Mouse (Mus musculus): ENCODE results near the gene Uqcc2.

Uqcc2 gene

GRCm38 (mm10) chr17:27154881-27155280 is 21.2 kb upstream of the Uqcc2 start:
- no peak for DNase-seq (ENCODE audit: low read depth, low spot score)

DNA sequence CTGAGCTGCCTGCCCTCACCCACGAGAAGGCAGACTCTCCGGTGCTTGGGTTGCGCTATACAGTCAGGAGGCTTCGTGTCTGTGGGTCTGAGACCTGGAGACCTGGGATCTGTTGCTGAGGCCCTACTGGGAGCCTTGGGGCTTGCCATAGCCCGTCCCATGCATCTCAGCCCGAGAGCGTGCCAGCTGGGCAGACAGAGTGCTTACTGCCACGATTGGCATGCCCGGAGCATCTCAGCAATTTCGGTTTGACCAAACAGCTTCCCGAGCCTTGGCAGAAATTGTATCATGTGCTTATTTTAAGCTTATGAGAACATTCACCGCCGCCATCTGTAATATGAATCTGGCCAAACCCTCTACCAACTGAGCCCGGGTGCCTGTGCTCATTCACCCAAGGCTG is 20.5 kb upstream of the Uqcc2 start:
- no peak for DNase-seq (ENCODE audit: low read depth, low spot score)

DNA sequence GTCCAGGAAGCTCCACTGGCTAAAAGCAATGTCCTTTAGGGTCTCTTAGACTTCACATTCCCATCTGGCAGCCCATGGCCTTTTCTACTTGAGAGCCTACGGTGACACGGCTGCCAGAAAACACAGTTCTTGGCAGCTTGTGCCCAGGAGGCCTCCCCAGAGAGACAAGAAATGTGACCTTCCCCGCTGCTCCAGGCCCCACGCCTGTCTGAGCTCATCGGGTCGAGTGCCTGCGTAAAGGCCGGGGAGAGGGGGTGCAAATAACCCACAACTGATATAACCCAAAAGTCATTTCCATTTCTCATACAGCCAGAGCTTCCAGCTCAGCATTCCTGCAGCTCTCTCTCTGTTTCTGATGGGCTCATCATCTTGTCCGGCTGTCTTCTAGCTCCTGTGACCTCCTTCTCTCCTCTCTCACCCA is 20.1 kb upstream of the Uqcc2 start:
- no peak for DNase-seq (ENCODE audit: low read depth, low spot score)

- no peak for DNase-seq (ENCODE audit: low read depth, low spot score)
Observed at GRCm38 (mm10) chr17:27152976-27153723, 19.4 kb upstream of the Uqcc2 start.

- no peak for DNase-seq (ENCODE audit: low read depth, low spot score)
Observed at GRCm38 (mm10) chr17:27151411-27151810, 17.7 kb upstream of the Uqcc2 start.

GRCm38 (mm10) chr17:27150871-27151270 is 17.2 kb upstream of the Uqcc2 start:
- DNase-seq (ENCODE audit: low read depth, low spot score) = no peak

- DNase-seq (ENCODE audit: low read depth, low spot score) = peak; percentile 85
Observed at GRCm38 (mm10) chr17:27146323-27146923, 12.7 kb upstream of the Uqcc2 start.

DNA sequence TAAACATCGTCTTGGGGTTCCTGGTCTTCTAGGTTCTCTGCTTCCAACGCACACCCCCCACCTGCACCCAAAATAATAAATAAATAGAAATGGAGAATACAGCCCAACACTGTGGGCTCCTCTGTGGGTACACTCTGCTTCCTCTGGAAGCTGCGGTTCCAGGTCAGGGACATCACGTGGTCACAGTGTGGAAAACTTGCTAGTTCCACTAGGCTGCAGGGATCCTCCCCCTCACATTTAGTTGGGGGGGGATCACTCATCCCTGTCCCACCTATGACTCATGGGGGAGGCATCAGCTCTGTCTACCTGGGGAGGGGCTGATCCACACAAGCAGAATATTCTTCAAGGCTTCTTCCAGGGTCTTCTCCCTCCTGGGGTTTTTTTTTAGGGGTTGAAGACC is 10.4 kb upstream of the Uqcc2 start:
- DNase-seq (ENCODE audit: low read depth, low spot score) = no peak

GRCm38 (mm10) chr17:27141971-27142450 is 8.3 kb upstream of the Uqcc2 start:
- peak; percentile 37 for DNase-seq (ENCODE audit: low read depth, low spot score)

GRCm38 (mm10) chr17:27140262-27140661 is 6.5 kb upstream of the Uqcc2 start:
- no peak for DNase-seq (ENCODE audit: low read depth, low spot score)

DNA sequence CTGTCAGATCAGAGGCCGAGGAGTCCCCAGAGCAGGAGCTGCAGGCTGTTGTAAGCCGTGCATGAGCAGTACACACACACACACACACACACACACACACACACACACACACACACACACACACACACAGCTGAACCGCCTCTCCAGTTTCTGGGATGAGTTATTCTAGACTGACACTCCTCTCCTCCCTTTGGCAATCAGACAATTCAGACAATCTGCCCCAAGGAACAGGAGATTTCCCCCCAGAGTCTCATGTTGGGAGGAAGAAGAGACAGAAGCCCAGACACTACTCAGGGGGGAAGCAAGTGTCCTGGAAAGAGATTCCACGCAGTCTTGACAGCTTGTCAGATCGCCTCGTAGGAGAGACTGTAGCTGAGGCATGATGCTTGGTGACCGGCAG is 5.6 kb upstream of the Uqcc2 start:
- no peak for DNase-seq (ENCODE audit: low read depth, low spot score)

- no peak for DNase-seq (ENCODE audit: low read depth, low spot score)
Observed at GRCm38 (mm10) chr17:27138396-27138795, 4.7 kb upstream of the Uqcc2 start.

DNA sequence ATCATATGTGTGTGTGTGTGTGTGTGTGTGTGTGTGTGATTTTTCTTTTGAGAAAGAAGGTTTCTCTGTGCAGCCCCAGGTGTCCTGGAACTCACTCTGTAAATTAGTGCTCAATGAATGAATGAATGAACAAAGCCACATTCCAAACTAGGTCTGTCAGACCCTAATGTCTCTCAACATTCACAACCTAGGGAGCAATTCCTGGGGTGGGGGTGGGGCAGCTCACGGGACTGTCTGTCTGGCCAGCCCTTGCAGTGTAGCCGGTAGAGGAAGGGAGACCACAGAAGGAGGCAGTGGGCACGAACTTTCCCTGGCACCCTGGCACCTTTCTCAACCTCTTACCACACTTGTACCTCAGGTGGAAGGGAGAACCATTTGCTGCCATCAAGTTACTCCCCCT is 999 bp upstream of the Uqcc2 start:
- no peak for DNase-seq (ENCODE audit: low read depth, low spot score)

DNA sequence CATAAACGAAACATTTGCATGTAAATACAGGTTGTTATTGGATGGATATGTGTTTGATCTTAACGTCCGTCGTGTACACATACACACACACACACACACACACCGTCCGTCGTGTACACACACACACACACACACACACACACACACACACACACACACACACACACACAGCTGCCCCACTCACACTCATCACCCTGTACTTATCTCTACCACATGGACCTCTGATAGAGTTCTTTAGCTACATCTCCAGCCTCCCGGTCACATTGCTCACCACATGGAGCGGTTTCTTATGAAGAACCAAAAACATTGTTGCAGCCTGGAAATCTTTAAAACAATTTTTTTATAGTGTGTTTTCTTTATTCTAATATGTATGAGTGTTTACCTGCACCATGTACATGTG is 471 bp upstream of the Uqcc2 start:
- DNase-seq (ENCODE audit: low read depth, low spot score) = no peak

DNA sequence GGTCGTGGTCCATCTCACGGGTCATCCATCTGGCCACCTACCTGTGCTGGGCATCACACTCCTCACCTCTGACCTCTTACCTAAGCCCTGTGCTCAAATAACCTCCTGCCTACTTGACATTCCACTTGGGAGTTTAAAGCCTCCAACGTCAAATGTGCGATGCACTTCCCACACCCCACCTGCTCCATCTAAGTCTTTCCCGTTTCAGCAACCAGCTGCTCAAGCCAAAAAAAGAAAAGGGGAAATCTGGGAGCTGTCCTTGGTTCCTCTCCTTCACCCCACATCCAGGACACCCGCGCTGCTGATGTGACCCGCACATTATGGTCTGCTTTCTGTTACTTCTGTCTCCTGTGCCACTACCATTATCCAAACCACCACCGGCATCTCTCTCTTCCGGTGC is 1.5 kb downstream of the Uqcc2 start:
- no peak for DNase-seq (ENCODE audit: low read depth, low spot score)

DNA sequence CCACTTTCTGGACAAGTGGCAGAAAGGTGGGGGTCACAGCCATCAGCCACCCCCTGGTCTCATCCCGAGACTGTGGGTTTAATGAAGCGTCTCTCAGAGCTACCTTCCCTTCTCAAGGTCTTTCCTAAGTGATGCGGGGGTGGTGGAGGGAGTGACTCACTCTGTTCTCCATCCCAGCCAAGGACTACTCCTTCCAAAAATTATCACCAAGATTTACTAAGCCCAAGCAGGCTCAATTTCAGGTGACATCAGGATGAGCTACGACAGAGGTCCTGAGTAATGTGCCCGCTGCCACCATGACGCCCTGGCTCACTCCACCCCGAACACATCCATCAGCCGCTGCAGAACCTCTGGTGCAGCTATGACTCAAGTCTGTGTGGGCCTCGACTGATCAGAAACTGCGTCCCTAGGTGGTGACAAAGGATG is 2.5 kb downstream of the Uqcc2 start:
- no peak for DNase-seq (ENCODE audit: low read depth, low spot score)

GRCm38 (mm10) chr17:27130246-27130645 is 3.5 kb downstream of the Uqcc2 start:
- DNase-seq (ENCODE audit: low read depth, low spot score) = no peak

DNA sequence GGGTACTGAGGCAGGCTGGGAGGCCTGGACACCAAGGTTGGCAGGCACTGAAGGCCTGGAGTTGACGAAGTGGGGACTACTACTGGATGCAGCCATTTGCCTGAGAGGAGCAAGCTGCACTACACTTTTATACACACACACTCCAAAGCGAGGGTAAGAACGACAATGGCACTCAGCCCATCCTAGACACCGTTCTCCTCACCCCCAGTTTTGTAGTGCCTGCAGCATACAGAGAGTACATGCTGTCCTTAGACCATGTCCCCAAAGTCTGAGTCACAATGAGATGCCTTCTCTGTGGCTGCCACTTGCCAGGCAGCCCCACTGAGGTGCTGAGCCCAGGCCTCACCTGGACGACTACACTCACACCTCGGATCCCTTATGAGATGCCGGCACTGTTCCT is 3.9 kb downstream of the Uqcc2 start:
- DNase-seq (ENCODE audit: low read depth, low spot score) = no peak

- no peak for DNase-seq (ENCODE audit: low read depth, low spot score)
Observed at GRCm38 (mm10) chr17:27129291-27129690, 4.4 kb downstream of the Uqcc2 start.

DNA sequence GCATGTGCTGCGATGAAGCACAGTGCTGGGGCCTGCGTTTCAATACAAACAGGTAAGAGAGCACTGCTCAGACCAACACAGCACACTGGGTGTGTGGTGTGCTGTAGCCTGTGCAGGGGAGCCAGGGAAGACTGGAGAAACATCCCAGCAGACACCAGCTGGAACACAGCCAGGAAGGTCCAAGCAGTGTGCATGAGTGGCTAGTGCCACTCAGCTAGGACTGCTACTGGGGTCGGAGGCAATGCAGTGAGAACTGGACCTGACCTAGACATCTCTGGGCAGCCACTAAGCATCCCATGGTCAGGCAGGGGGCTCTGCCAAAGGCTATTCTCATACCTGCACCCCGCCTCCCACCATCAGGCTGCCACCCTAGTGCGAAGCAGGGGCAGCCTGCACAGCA is 5.5 kb downstream of the Uqcc2 start:
- DNase-seq (ENCODE audit: low read depth, low spot score) = no peak

- no peak for DNase-seq (ENCODE audit: low read depth, low spot score)
Observed at GRCm38 (mm10) chr17:27126974-27127373, 6.7 kb downstream of the Uqcc2 start.

DNA sequence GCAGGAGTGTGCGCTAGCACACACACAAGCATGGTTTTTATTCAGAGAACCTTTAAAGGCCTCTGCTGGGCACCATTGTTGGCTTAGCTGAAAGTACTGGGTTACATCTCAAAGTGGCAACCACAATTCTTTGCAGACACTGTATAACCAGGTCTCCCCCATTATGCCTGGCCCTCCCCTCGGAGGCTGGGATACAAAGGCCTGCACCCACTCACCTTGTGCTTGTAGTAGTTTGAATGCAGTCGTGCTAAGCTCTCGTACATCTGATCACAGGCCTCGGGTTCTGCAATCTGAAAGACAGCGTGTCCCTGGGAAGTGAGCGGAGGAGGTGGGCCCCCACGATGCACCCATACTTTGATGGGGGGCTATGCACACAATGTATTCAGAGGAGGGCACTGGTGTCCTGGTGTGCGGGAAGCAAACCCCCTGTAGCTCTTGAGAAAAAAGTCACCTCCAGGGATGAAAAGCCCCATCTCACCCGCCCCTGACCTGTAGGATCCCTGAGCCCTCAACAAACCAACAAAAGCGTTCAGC is 8.0 kb downstream of the Uqcc2 start:
- DNase-seq (ENCODE audit: low read depth, low spot score) = no peak

DNA sequence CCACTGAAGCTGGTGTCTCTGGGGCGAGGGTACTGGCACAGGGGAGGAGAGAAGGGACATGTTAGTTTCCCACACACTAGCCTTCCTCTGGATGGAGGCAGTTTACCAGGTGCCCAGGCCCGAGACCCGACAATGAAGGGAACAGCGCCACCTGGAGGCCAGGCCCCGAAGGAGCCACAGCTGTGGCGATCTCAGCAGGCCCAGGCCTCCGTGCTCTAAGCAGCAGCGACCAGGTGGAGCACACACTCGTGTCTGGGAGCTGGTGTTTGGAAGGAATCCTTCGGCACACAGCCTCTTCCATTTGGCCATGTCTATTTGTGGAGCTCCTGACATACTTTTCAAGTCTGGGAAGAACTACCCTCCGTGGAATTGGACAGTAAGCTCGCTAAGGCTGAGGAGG is 8.5 kb downstream of the Uqcc2 start:
- peak; percentile 72 for DNase-seq (ENCODE audit: low read depth, low spot score)

Data from mesoderm, embryonic 11.5 days (tissue).